Mouse (Mus musculus) CD4-positive naive resting alpha-beta T cell, adult 57 days (primary cell): ENCODE data around the gene Nepn. TPM values are rescaled to one million over a fixed set of nuclear protein-coding genes. Genes with fewer than 3 reads are reported as not detected.

Experiments used
- total RNA-seq: library from RNA; stranded (reverse); gene quantifications from one replicate; pipeline ENCODE4 v1.2.4, GENCODE M21; 2023

The Nepn gene
- total RNA-seq = not detected

GRCm38 (mm10) chr10:52388922-52389430, at the start of gene Nepn:
Nepn (plus strand) TSS chr10:52388972.

GRCm38 (mm10) chr10:52358467-52358866, 30.3 kb upstream of the Nepn start, which contains the start of gene Gm26741:
Gm26741 (plus strand) TSS chr10:52358767.

GRCm38 (mm10) chr10:52381845-52382591, 6.8 kb upstream of the Nepn start, which contains the start of gene Gopc:
Gopc (minus strand) TSS chr10:52382124.

GRCm38 (mm10) chr10:52417299-52417997, 28.7 kb downstream of the Nepn start, which contains the start of gene Nus1:
Nus1 (plus strand) TSS chr10:52417547.

Other genes with a start within 250 kb of the Nepn start
- gene Ros1, start 193.7 kb upstream of the Nepn start, total RNA-seq = not detected
- not detected for gene Dcbld1, start 155.4 kb upstream of the Nepn start, total RNA-seq
- not detected for gene Gm26741, start 30.2 kb upstream of the Nepn start, total RNA-seq
- 19.9 TPM for gene Gopc, start 6.8 kb upstream of the Nepn start, total RNA-seq
- gene Nus1, start 28.6 kb downstream of the Nepn start, total RNA-seq = 36.6 TPM